Mouse (Mus musculus) kidney, postnatal 14 days (tissue): ENCODE data around the gene Boc.
"Not testable (repeated sequence)": the region's sequence is repeated elsewhere in the genome, so short reads cannot be mapped to it uniquely, and the experiment has no call there.

ENCODE experiments used
- DNase-seq: peaks from one replicate; pipeline ENCODE4 v3.0.0; 2022; ENCODE audit warnings: mixed read lengths

The Boc gene

GRCm38 (mm10) chr16:44487194-44487593, 71.5 kb downstream of the Boc start:
- no peak for DNase-seq

- DNase-seq = no peak
Observed at GRCm38 (mm10) chr16:44486612-44487011, 72.1 kb downstream of the Boc start.

- no peak for DNase-seq
Observed at GRCm38 (mm10) chr16:44485691-44486090, 73.0 kb downstream of the Boc start.

GRCm38 (mm10) chr16:44484831-44485230, 73.9 kb downstream of the Boc start:
- no peak for DNase-seq

- peak; percentile 89 for DNase-seq
Observed at GRCm38 (mm10) chr16:44484079-44484478, 74.6 kb downstream of the Boc start.

- DNase-seq = no peak
Observed at GRCm38 (mm10) chr16:44481599-44482593, 76.8 kb downstream of the Boc start.

- peak; percentile 47 for DNase-seq
Observed at GRCm38 (mm10) chr16:44480616-44481015, 78.1 kb downstream of the Boc start.

GRCm38 (mm10) chr16:44479852-44480251, 78.8 kb downstream of the Boc start:
- DNase-seq = no peak

- DNase-seq = no peak
Observed at GRCm38 (mm10) chr16:44478767-44479166, 79.9 kb downstream of the Boc start.

GRCm38 (mm10) chr16:44475682-44476375, 82.9 kb downstream of the Boc start:
- DNase-seq = no peak

GRCm38 (mm10) chr16:44475281-44475680, 83.4 kb downstream of the Boc start:
- no peak for DNase-seq

- DNase-seq = no peak
Observed at GRCm38 (mm10) chr16:44460922-44461321, 97.8 kb downstream of the Boc start.

- no peak for DNase-seq
Observed at GRCm38 (mm10) chr16:44458826-44459225, 99.9 kb downstream of the Boc start.

GRCm38 (mm10) chr16:44457858-44458257, 100.8 kb downstream of the Boc start:
- no peak for DNase-seq

- DNase-seq = not testable (repeated sequence)
Observed at GRCm38 (mm10) chr16:44441913-44442312, 116.8 kb downstream of the Boc start.

GRCm38 (mm10) chr16:44435481-44435880, 123.2 kb downstream of the Boc start:
- no peak for DNase-seq
